Mouse (Mus musculus) neural tube, embryonic 14.5 days (tissue): ENCODE results near the gene Ddx24. TPM values are rescaled to one million over a fixed set of nuclear protein-coding genes. Genes with fewer than 3 reads are reported as not detected.

Experiments used
- ATAC-seq: fragments of 200-750 bp; cut with Nextera tagmentation; 2 replicates; pipeline ENCODE4 v1.8.0; 2017; ENCODE audit warnings: low read depth, mild to moderate bottlenecking, moderate TSS enrichment, moderate library complexity
- H3K27ac ChIP-seq: fragments of 300-500 bp; sonication (generic); 2 replicates; pipeline ENCODE4 v1.5.1; 2014; ENCODE audit warnings: low read depth, mild to moderate bottlenecking, control low read depth, low read length, moderate library complexity, mixed read lengths
- H3K27me3 ChIP-seq: fragments of 300-500 bp; sonication (generic); 2 replicates; pipeline ENCODE4 v1.6.1; 2014; ENCODE audit warnings: low read length; ENCODE audit not compliant: control insufficient read depth, insufficient read depth
- H3K36me3 ChIP-seq: fragments of 300-500 bp; sonication (generic); 2 replicates; pipeline ENCODE4 v1.6.1; 2014; ENCODE audit warnings: low read length, mixed read lengths; ENCODE audit not compliant: control insufficient read depth, insufficient read depth
- H3K4me1 ChIP-seq: fragments of 300-500 bp; sonication (generic); 2 replicates; pipeline ENCODE4 v1.6.1; 2014; ENCODE audit warnings: low read length; ENCODE audit not compliant: control insufficient read depth, insufficient read depth
- H3K4me2 ChIP-seq: fragments of 300-500 bp; sonication (generic); 2 replicates; pipeline ENCODE4 v1.6.1; 2014; ENCODE audit warnings: mild to moderate bottlenecking, low read depth, low read length, control low read depth
- H3K4me3 ChIP-seq: fragments of 300-500 bp; sonication (generic); 2 replicates; pipeline ENCODE4 v1.5.1; 2014; ENCODE audit warnings: low read depth, low read length, control low read depth, mixed read lengths
- H3K9ac ChIP-seq: fragments of 300-500 bp; sonication (generic); replicated peaks from 2 replicates; pipeline ENCODE4 v1.6.1; 2014; ENCODE audit warnings: low read depth, mild to moderate bottlenecking, control low read depth, low read length, mixed read lengths
- H3K9me3 ChIP-seq: fragments of 300-500 bp; sonication (generic); 2 replicates; pipeline ENCODE4 v1.6.1; 2016; ENCODE audit warnings: low read length; ENCODE audit not compliant: control insufficient read depth
- WGBS: fragments of 180-500 bp; shearing (Covaris S2); extraction: QIAGEN DNeasy Blood & Tissue Kit; methylation state at CpG from one replicate; pipeline ENCODE4 v1.1.7; 2014; 5-methylcytosine and 5-hydroxymethylcytosine counted together
- polyA plus RNA-seq: library from polyadenylated mRNA; unstranded; fragments of >200 nt; fragmentation: Nextera tagmentation; extraction: Ambion mirVana; gene quantifications from 2 replicates; pipeline ENCODE4 v1.2.1, GENCODE M21; 2014

Ddx24 gene
- polyA plus RNA-seq, 1 experiment from 2014 or later, result 152 TPM

GRCm38 (mm10) chr12:103395486-103396275 is 29.9 kb downstream of the Ddx24 start:
- Histone ChIP-seq H3K9ac (no peak overlapping the region), H3K4me3 (no peak overlapping the region), H3K27ac (no peak overlapping the region), H3K36me3 (no peaks in the 10 kb centered on the region), H3K4me2 (no peak overlapping the region), H3K27me3 (no peaks in the 10 kb centered on the region), H3K9me3 (no peaks in the 10 kb centered on the region), H3K4me1 (no peaks in the 10 kb centered on the region)
- 86% methylated on average over 12 of the region's 12 CpGs for WGBS
- no peak for ATAC-seq

DNA sequence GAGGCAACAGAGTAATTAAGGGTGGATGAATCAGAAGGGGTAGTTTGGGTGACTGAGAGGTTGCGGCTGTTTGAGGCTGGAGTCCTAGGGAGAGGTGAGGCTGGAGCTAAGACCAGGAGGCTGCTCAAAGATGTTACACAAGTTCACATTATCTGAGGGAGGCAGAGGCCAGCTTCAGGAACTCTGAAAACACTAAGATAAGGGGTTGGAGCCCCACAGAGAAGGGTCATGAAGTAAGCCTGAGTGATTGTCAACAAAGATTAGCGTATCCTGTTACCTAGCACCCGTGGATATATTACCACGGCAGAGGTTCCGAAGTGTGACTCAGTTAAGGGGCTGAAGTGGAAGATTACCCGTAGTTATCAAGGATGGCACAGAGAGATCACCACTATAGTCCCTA is 32.1 kb downstream of the Ddx24 start:
- no peak for ATAC-seq
- Histone ChIP-seq H3K27ac (no peak overlapping the region), H3K36me3 (no peaks in the 10 kb centered on the region), H3K9me3 (no peaks in the 10 kb centered on the region), H3K9ac (no peak overlapping the region), H3K4me3 (no peak overlapping the region), H3K4me1 (peaks cover 5% of the 10 kb centered on the region; the same call in 1 of the 2 replicates), H3K4me2 (no peak overlapping the region), H3K27me3 (no peaks in the 10 kb centered on the region)
- 58% methylated on average over 6 of the region's 6 CpGs for WGBS

DNA sequence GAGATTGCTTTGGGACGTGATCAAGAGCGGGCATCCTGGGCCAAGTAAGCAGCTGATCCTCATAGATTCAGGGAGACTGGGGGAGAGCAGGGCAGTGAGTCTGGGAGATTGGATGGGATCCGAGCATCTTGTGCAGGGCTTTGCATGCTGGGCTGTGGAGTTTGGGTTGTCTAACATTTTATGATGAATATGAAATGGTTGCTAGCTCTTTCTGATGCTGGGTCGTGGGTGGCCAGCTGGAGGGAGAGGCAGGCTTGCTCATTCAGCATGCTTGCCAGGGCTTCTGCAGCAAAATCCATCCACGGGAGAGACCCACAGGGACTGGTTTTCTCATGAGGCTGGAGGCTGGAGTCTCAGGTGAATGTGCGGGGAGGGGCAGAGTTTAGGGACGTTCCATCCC is 34.5 kb downstream of the Ddx24 start:
- Histone ChIP-seq H3K27me3 (no peaks in the 10 kb centered on the region), H3K9me3 (no peaks in the 10 kb centered on the region), H3K4me3 (no peak overlapping the region), H3K36me3 (no peaks in the 10 kb centered on the region), H3K27ac (no peak overlapping the region), H3K9ac (no peak overlapping the region), H3K4me2 (no peak overlapping the region), H3K4me1 (peaks cover 5% of the 10 kb centered on the region; the same call in 1 of the 2 replicates)
- 81% methylated on average over 7 of the region's 7 CpGs for WGBS
- no peak for ATAC-seq

DNA sequence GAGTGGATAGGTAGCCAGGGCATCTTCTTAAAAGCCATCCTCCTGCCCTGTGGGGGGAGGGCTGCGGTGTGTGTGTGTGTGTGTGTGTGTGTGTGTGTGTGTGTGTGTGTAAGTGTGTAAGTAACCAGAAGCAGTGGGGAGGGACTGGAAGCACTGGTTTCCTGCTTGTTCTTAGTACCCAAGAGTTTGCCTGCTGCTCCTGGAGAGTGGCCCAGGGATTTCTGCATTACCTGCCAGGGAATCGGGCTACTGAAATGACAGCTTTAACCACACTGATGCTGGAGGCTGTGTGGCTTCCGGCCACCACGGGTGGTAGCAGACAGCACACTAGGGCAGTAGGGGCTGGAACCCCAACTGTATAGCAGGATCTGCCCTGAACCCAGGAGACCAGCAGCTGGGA is 35.6 kb downstream of the Ddx24 start:
- H3K4me3 ChIP-seq, result no peak overlapping the region
- WGBS, result 87% methylated on average over 4 of the region's 4 CpGs
- H3K27ac ChIP-seq, result no peak overlapping the region
- no peaks in the 10 kb centered on the region for H3K36me3 ChIP-seq
- H3K9me3 ChIP-seq, result no peaks in the 10 kb centered on the region
- no peaks in the 10 kb centered on the region for H3K27me3 ChIP-seq
- H3K4me2 ChIP-seq, result no peak overlapping the region
- H3K4me1 ChIP-seq, result peaks cover 5% of the 10 kb centered on the region; the same call in 1 of the 2 replicates
- ATAC-seq, result no peak
- no peak overlapping the region for H3K9ac ChIP-seq

- ATAC-seq, result no peak
- no peaks in the 10 kb centered on the region for H3K9me3 ChIP-seq
- 54% methylated on average over 2 of the region's 2 CpGs for WGBS
- peaks cover 5% of the 10 kb centered on the region; the same call in 1 of the 2 replicates for H3K4me1 ChIP-seq
- peak overlapping the region; percentile 66 for H3K4me3 ChIP-seq
- H3K27ac ChIP-seq, result no peak overlapping the region
- H3K36me3 ChIP-seq, result no peaks in the 10 kb centered on the region
- peak overlapping the region; percentile 84 for H3K9ac ChIP-seq
- no peaks in the 10 kb centered on the region for H3K27me3 ChIP-seq
- H3K4me2 ChIP-seq, result peak overlapping the region; percentile 78
These were observed 36.3 kb downstream of the Ddx24 start for GRCm38 (mm10) chr12:103389348-103389727.

DNA sequence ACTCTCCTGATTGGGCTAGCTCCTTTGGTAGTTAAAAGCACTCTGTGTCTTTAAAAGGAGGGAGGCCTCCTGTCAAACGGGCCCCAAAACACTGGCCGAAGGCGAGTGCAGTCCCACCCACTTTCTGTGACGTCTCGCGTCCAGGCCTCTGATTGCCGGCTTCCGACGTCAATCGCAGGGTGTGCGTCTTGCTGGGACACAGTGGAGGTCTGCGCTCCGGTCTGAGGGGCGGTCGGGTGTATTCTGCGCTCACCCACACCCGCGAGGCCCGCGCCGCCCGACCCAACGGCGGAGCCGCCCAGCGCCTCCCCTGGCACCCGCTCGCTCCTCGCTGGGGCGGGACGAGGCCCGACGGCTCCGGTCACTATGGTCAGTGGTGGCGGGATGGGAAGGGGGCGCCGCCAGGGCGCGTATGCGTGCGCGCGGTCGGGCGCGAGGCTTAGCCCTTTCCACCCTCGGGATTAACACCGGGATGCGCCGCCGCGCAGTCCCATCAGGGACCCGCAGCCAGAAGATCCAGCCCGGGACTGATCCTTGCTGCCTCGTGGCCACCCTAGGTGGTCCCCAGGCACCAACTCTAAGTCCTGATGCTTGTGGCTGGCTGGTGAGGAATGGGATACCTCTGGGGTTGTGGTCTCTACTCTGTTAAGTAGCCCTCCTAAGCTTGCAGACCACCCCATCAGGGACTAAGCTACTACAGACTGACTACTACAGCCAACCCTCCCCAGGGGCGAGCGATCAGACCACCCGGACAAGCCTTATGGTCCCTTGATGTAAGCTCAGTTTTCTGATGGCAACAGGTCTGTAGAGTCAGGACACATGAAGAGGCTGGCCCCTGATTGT is 36.9 kb downstream of the Ddx24 start, which contains the start of gene Otub2:
TSS of gene Otub2 (plus strand) at position 178 of the 843 bp plus-strand sequence.
- peak; percentile 99 for ATAC-seq
- no peaks in the 10 kb centered on the region for H3K9me3 ChIP-seq
- peak within 1 kb of the TSS; percentile 66 for H3K4me3 ChIP-seq
- H3K27me3 ChIP-seq, result no peaks in the 10 kb centered on the region
- peak within 1 kb of the TSS; percentile 30; the same call in 1 of the 2 replicates for H3K27ac ChIP-seq
- H3K4me2 ChIP-seq, result peak within 1 kb of the TSS; percentile 78
- peak within 1 kb of the TSS; percentile 84 for H3K9ac ChIP-seq
- H3K36me3 ChIP-seq, result no peaks in the 10 kb centered on the region
- H3K4me1 ChIP-seq, result peaks cover 5% of the 10 kb centered on the region; the same call in 1 of the 2 replicates
- WGBS, result under 1% methylated on average over 58 of the region's 58 CpGs

- Histone ChIP-seq H3K9me3 (no peaks in the 10 kb centered on the region), H3K4me1 (no peaks in the 10 kb centered on the region), H3K9ac (no peak overlapping the region), H3K36me3 (no peaks in the 10 kb centered on the region), H3K27me3 (no peaks in the 10 kb centered on the region), H3K4me2 (no peak overlapping the region), H3K4me3 (no peak overlapping the region), H3K27ac (no peak overlapping the region)
- no peak for ATAC-seq
- WGBS, result 87% methylated on average over 4 of the region's 4 CpGs
These were observed 45.4 kb downstream of the Ddx24 start for GRCm38 (mm10) chr12:103380226-103380625.

GRCm38 (mm10) chr12:103376774-103377173 is 48.9 kb downstream of the Ddx24 start:
- Histone ChIP-seq H3K27me3 (no peaks in the 10 kb centered on the region), H3K9me3 (no peaks in the 10 kb centered on the region), H3K36me3 (no peaks in the 10 kb centered on the region), H3K27ac (no peak overlapping the region), H3K4me1 (no peaks in the 10 kb centered on the region), H3K4me2 (no peak overlapping the region), H3K9ac (no peak overlapping the region), H3K4me3 (no peak overlapping the region)
- WGBS, result 72% methylated on average over 2 of the region's 4 CpGs
- ATAC-seq, result peak; percentile 31; the same call in 1 of the 2 replicates

DNA sequence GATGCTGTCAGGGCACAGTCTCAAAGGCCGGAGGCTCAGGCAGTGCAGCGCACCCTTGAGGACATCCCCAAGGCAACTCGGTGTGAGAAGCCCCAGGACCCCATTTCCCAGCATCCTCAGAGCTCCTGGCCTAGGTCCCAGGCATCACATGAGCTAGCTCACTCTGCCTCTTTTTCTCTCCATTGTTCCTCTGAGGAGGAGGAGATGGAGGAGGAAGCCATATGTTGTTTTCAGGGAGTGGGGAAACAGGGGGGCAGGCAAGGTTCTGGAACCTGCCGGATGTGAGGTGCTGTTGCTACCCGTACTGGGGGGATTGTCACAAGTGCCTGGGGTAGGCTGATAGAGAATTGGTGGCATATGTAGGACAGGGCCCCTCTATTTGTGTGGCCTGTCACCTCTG is 49.5 kb downstream of the Ddx24 start:
- no peaks in the 10 kb centered on the region for H3K27me3 ChIP-seq
- no peak overlapping the region for H3K4me2 ChIP-seq
- no peak overlapping the region for H3K4me3 ChIP-seq
- WGBS, result 64% methylated on average over 5 of the region's 5 CpGs
- H3K27ac ChIP-seq, result no peak overlapping the region
- no peaks in the 10 kb centered on the region for H3K9me3 ChIP-seq
- H3K9ac ChIP-seq, result no peak overlapping the region
- no peaks in the 10 kb centered on the region for H3K36me3 ChIP-seq
- ATAC-seq, result peak; percentile 35; the same call in 1 of the 2 replicates
- H3K4me1 ChIP-seq, result no peaks in the 10 kb centered on the region
